Mouse (Mus musculus) forebrain, embryonic 14.5 days (tissue): Measurements from ENCODE around the gene Asxl1. TPM values are rescaled to one million over a fixed set of nuclear protein-coding genes. Genes with fewer than 3 reads are reported as not detected.

Experiments used
- ATAC-seq: fragments of 200-750 bp; cut with Nextera tagmentation; 2 replicates; pipeline ENCODE4 v1.8.0; 2017; ENCODE audit warnings: mild to moderate bottlenecking, moderate library complexity
- DNase-seq: peaks from one replicate; pipeline ENCODE4 v3.0.0-alpha.2; 2015; ENCODE audit warnings: low spot score
- H3K27ac ChIP-seq: fragments of 300-500 bp; sonication (generic); 2 replicates; pipeline ENCODE4 v1.5.1; 2014; ENCODE audit warnings: low read depth, mild to moderate bottlenecking, control low read depth, low read length, moderate library complexity
- H3K27me3 ChIP-seq: fragments of 300-500 bp; sonication (generic); replicated peaks from 2 replicates; pipeline ENCODE4 v1.6.1; 2014; ENCODE audit warnings: low read length, control low read depth, mixed read lengths; ENCODE audit not compliant: control insufficient read depth, insufficient read depth
- H3K36me3 ChIP-seq: fragments of 300-500 bp; sonication (generic); 2 replicates; pipeline ENCODE4 v1.6.1; 2014; ENCODE audit warnings: low read length, control low read depth; ENCODE audit not compliant: control insufficient read depth, insufficient read depth
- H3K4me1 ChIP-seq: fragments of 300-500 bp; sonication (generic); 2 replicates; pipeline ENCODE4 v1.6.1; 2014; ENCODE audit warnings: antibody characterized with exemption, low read length, control low read depth; ENCODE audit not compliant: control insufficient read depth, insufficient read depth
- H3K4me2 ChIP-seq: fragments of 300-500 bp; sonication (generic); 2 replicates; pipeline ENCODE4 v1.6.1; 2014; ENCODE audit warnings: mild to moderate bottlenecking, control low read depth, low read length
- H3K4me3 ChIP-seq: fragments of 300-500 bp; sonication (generic); 2 replicates; pipeline ENCODE4 v1.5.1; 2014; ENCODE audit warnings: low read depth, low read length, control low read depth
- H3K9ac ChIP-seq: fragments of 300-500 bp; sonication (generic); 2 replicates; pipeline ENCODE4 v1.6.1; 2014; ENCODE audit warnings: mild to moderate bottlenecking, low read length, control low read depth, moderate library complexity
- H3K9me3 ChIP-seq: fragments of 300-500 bp; sonication (generic); replicated peaks from 2 replicates; pipeline ENCODE4 v1.6.1; 2016; ENCODE audit warnings: low read length, control low read depth, mixed read lengths; ENCODE audit not compliant: control insufficient read depth
- WGBS: fragments of 180-500 bp; shearing (Covaris S2); extraction: QIAGEN DNeasy Blood & Tissue Kit; methylation state at CpG from one replicate; pipeline ENCODE4 v1.1.7; 2014; 5-methylcytosine and 5-hydroxymethylcytosine counted together
- polyA plus RNA-seq: library from polyadenylated mRNA; unstranded; fragments of >200 nt; fragmentation: Nextera tagmentation; extraction: Ambion mirVana; gene quantifications from 2 replicates; pipeline ENCODE4 v1.2.1, GENCODE M21; 2014

The Asxl1 gene
- polyA plus RNA-seq, 1 experiment from 2014 or later = 13.6 TPM

- no peaks in the 10 kb centered on the region for H3K36me3 ChIP-seq
- no peaks in the 10 kb centered on the region for H3K4me1 ChIP-seq
- ATAC-seq (no peak), DNase-seq (no peak)
- H3K9me3 ChIP-seq = no peaks in the 10 kb centered on the region
- 87% methylated on average over 6 of the region's 6 CpGs for WGBS
- H3K27me3 ChIP-seq = no peaks in the 10 kb centered on the region
- H3K27ac ChIP-seq = no peak overlapping the region
- no peak overlapping the region for H3K4me3 ChIP-seq
- no peak overlapping the region for H3K9ac ChIP-seq
- no peak overlapping the region for H3K4me2 ChIP-seq
Measured at GRCm38 (mm10) chr2:153448519-153448918, 102.9 kb downstream of the Asxl1 start.

Other genes with a start within 250 kb of the Asxl1 start
- gene Hck, start 237.4 kb upstream of the Asxl1 start, polyA plus RNA-seq = 1.2 and 1.9 TPM in 2 replicates
- 54.5 and 69.8 TPM in 2 replicates for gene Tm9sf4, start 184.5 kb upstream of the Asxl1 start, polyA plus RNA-seq
- 23.5 and 27.6 TPM in 2 replicates for gene Tspyl3, start 120.4 kb upstream of the Asxl1 start, polyA plus RNA-seq
- gene Plagl2, start 104.4 kb upstream of the Asxl1 start, polyA plus RNA-seq = 9.0 and 9.2 TPM in 2 replicates
- 4.0 and 5.5 TPM in 2 replicates for gene Pofut1, start 104.3 kb upstream of the Asxl1 start, polyA plus RNA-seq
- gene Kif3b, start 54.4 kb upstream of the Asxl1 start, polyA plus RNA-seq = 14.2 and 15.8 TPM in 2 replicates
- gene 4930404H24Rik, start 147.0 kb downstream of the Asxl1 start, polyA plus RNA-seq = not detected in 2 replicates
- gene Nol4l, start 184.1 kb downstream of the Asxl1 start, polyA plus RNA-seq = 31.4 and 42.0 TPM in 2 replicates